ENCODE assay signal across 8 mouse cellular contexts in the genomic region with DNA sequence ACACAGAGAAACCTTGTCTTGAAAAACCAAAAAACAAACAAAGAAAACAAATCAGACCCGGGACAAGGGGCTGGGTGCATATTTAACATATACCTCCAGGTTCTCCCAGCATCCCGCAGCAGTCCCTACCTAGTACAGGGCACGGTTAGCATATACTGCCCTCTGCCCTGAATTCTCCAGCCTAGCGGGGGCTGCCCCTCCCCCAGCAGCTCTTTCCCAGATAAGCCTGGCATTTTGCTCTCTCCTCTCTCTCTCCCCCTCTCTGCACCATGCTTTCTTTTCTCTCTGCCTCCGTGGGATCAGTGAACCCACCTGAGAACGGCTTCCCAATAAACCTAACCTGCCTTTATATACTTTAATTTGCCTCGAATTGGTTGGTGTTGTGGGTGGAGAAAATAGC. TPM values are rescaled to one million over a fixed set of nuclear protein-coding genes. Genes with fewer than 3 reads are reported as not detected.
DNase-seq lines count a peak whose midpoint lies in the region; ATAC-seq lines count a peak whose summit lies in the region.
"Had no signal": no experiment of that assay in that cellular context is flagged by ENCODE, and none has a peak within 500 bp of the region (broad histone marks: within the 10 kb centered on the region; RNA-seq: fewer than 3 reads in every experiment).

No protein-coding gene starts in this region.

- no peaks in the 10 kb centered on the region for H3K9me3 ChIP-seq in hindbrain, embryonic 12.5 days (replicated peaks)
- H3K9me3 ChIP-seq in hindbrain, embryonic 14.5 days (ENCODE audit: control insufficient read depth, low read length), result no peaks in the 10 kb centered on the region
- H3K9me3 ChIP-seq in neural tube, embryonic 14.5 days (ENCODE audit: control insufficient read depth, low read length), result no peaks in the 10 kb centered on the region
- H3K9me3 ChIP-seq in intestine, embryonic 16.5 days (ENCODE audit: control insufficient read depth, low read length), result no peaks in the 10 kb centered on the region

- ATAC-seq in hindbrain, embryonic 12.5 days (ENCODE audit: low FRiP score), result no peak
- ATAC-seq in hindbrain, embryonic 14.5 days (ENCODE audit: low FRiP score), result no peak
- ATAC-seq in neural tube, embryonic 14.5 days (ENCODE audit: low read depth), result no peak
- ATAC-seq in intestine, embryonic 16.5 days, result no peak

- 50% methylated on average over 7 of the region's 7 CpGs for WGBS in hindbrain, embryonic 12.5 days
- 55% methylated on average over 7 of the region's 7 CpGs for WGBS in hindbrain, embryonic 14.5 days
- WGBS in neural tube, embryonic 14.5 days, result 52% methylated on average over 7 of the region's 7 CpGs
- WGBS in intestine, embryonic 16.5 days, result 33% methylated on average over 7 of the region's 7 CpGs

- no peak overlapping the region for H3K4me2 ChIP-seq in hindbrain, embryonic 12.5 days (replicated peaks)
- no peak overlapping the region for H3K4me2 ChIP-seq in hindbrain, embryonic 14.5 days (replicated peaks)
- H3K4me2 ChIP-seq in neural tube, embryonic 14.5 days (ENCODE audit: low read depth, low read length), result no peak overlapping the region
- no peak overlapping the region for H3K4me2 ChIP-seq in intestine, embryonic 16.5 days (ENCODE audit: low read depth, low read length)

- DNase-seq in hindbrain, embryonic 14.5 days (ENCODE audit: low spot score), result no peak
- DNase-seq in neural tube, embryonic 10.5 days (ENCODE audit: extremely low spot score, low spot score), result no peak
- DNase-seq in adipocyte (ENCODE audit: low spot score), result no peak
- DNase-seq in adrenal gland, adult 2 months, result no peak
- DNase-seq: cerebellum, postnatal 14 days had no signal

- peaks cover 12% of the 10 kb centered on the region for H3K4me1 ChIP-seq in hindbrain, embryonic 12.5 days
- H3K4me1 ChIP-seq in hindbrain, embryonic 14.5 days (replicated peaks; ENCODE audit: control insufficient read depth, insufficient read depth, low read length), result peaks cover 7% of the 10 kb centered on the region
- H3K4me1 ChIP-seq in neural tube, embryonic 14.5 days (ENCODE audit: control insufficient read depth, insufficient read depth, low read length), result peaks cover 7% of the 10 kb centered on the region
- peaks cover 39% of the 10 kb centered on the region for H3K4me1 ChIP-seq in intestine, embryonic 16.5 days (ENCODE audit: control insufficient read depth, insufficient read depth, low read length)

- H3K9ac ChIP-seq in hindbrain, embryonic 12.5 days, result peak overlapping the region; percentile 10; the same call in 1 of the 2 replicates
- H3K9ac ChIP-seq in hindbrain, embryonic 14.5 days, result no peak overlapping the region
- 0 out of 2 replicates have a peak overlapping the region, but pooled peaks have one; percentile 7 for H3K9ac ChIP-seq in neural tube, embryonic 14.5 days (replicated peaks; ENCODE audit: low read depth, low read length)
- H3K9ac ChIP-seq in intestine, embryonic 16.5 days (ENCODE audit: low read depth, low read length), result peak overlapping the region; percentile 51; the same call in 1 of the 2 replicates

- H3K36me3 ChIP-seq in hindbrain, embryonic 12.5 days, result no peaks in the 10 kb centered on the region
- H3K36me3 ChIP-seq in hindbrain, embryonic 14.5 days (replicated peaks; ENCODE audit: control insufficient read depth, insufficient read depth), result no peaks in the 10 kb centered on the region
- no peaks in the 10 kb centered on the region for H3K36me3 ChIP-seq in neural tube, embryonic 14.5 days (ENCODE audit: control insufficient read depth, insufficient read depth, low read length)
- no peaks in the 10 kb centered on the region for H3K36me3 ChIP-seq in intestine, embryonic 16.5 days (ENCODE audit: control insufficient read depth, insufficient read depth, low read length)

- H3K27me3 ChIP-seq in hindbrain, embryonic 12.5 days, result no peaks in the 10 kb centered on the region
- H3K27me3 ChIP-seq in hindbrain, embryonic 14.5 days (ENCODE audit: control insufficient read depth, insufficient read depth, low read length), result no peaks in the 10 kb centered on the region
- no peaks in the 10 kb centered on the region for H3K27me3 ChIP-seq in neural tube, embryonic 14.5 days (ENCODE audit: control insufficient read depth, insufficient read depth, low read length)
- H3K27me3 ChIP-seq in intestine, embryonic 16.5 days (replicated peaks; ENCODE audit: control insufficient read depth, insufficient read depth, low read length), result no peaks in the 10 kb centered on the region

- no peak overlapping the region for H3K4me3 ChIP-seq in hindbrain, embryonic 12.5 days
- H3K4me3 ChIP-seq in hindbrain, embryonic 14.5 days (replicated peaks; ENCODE audit: low read length), result no peak overlapping the region
- no peak overlapping the region for H3K4me3 ChIP-seq in neural tube, embryonic 14.5 days (ENCODE audit: low read depth, low read length)
- H3K4me3 ChIP-seq in intestine, embryonic 16.5 days (ENCODE audit: low read length), result no peak overlapping the region

- no peak overlapping the region for H3K27ac ChIP-seq in hindbrain, embryonic 12.5 days
- no peak overlapping the region for H3K27ac ChIP-seq in hindbrain, embryonic 14.5 days
- H3K27ac ChIP-seq in neural tube, embryonic 14.5 days (ENCODE audit: low read depth, low read length), result no peak overlapping the region
- peak overlapping the region; percentile 83 for H3K27ac ChIP-seq in intestine, embryonic 16.5 days (ENCODE audit: low read length)

RNA-seq across cellular contexts. Expression of gene Bsg, which starts 3.6 kb away (rescaled TPM):
- 658 and 661 TPM in 2 replicates for polyA plus RNA-seq in hindbrain, embryonic 12.5 days (2016; fragmentation: Nextera tagmentation; extraction: Ambion mirVana)
- 930 and 976 TPM in 2 replicates for polyA plus RNA-seq in hindbrain, embryonic 14.5 days (2014; fragmentation: Nextera tagmentation; extraction: Ambion mirVana)
- polyA plus RNA-seq in neural tube, embryonic 14.5 days (2014; fragmentation: Nextera tagmentation; extraction: Ambion mirVana), result 800 and 802 TPM in 2 replicates
- polyA plus RNA-seq in intestine, embryonic 16.5 days (2015; fragmentation: Nextera tagmentation; extraction: Ambion mirVana), result 1,158 and 1,189 TPM in 2 replicates
- total RNA-seq in adrenal gland, adult 2 months (2021), result 100 to 1,000 TPM; 588 to 674 TPM
- 314 and 321 TPM in 2 replicates for polyA plus RNA-seq in adrenal gland, adult 2 months (2012; rRNA removed)

RNA-seq across cellular contexts. Expression of gene Gzmm, which starts 11.9 kb away (rescaled TPM):
- 1.2 and 1.3 TPM in 2 replicates for polyA plus RNA-seq in hindbrain, embryonic 12.5 days (2016; fragmentation: Nextera tagmentation; extraction: Ambion mirVana)
- 1.5 and 1.8 TPM in 2 replicates for polyA plus RNA-seq in hindbrain, embryonic 14.5 days (2014; fragmentation: Nextera tagmentation; extraction: Ambion mirVana)
- 1.1 and 1.3 TPM in 2 replicates for polyA plus RNA-seq in neural tube, embryonic 14.5 days (2014; fragmentation: Nextera tagmentation; extraction: Ambion mirVana)
- polyA plus RNA-seq in intestine, embryonic 16.5 days (2015; fragmentation: Nextera tagmentation; extraction: Ambion mirVana), result 0.21 and 0.56 TPM in 2 replicates
- 1 to 10 TPM; 1.0 to 2.2 TPM for total RNA-seq in adrenal gland, adult 2 months (2021)
- 0.52 and 0.55 TPM in 2 replicates for polyA plus RNA-seq in adrenal gland, adult 2 months (2012; rRNA removed)

RNA-seq across cellular contexts. Expression of gene Hcn2, which starts 15.8 kb away (rescaled TPM):
- polyA plus RNA-seq in hindbrain, embryonic 12.5 days (2016; fragmentation: Nextera tagmentation; extraction: Ambion mirVana), result 0.45 and 0.48 TPM in 2 replicates
- polyA plus RNA-seq in hindbrain, embryonic 14.5 days (2014; fragmentation: Nextera tagmentation; extraction: Ambion mirVana), result 2.9 and 4.3 TPM in 2 replicates
- polyA plus RNA-seq in neural tube, embryonic 14.5 days (2014; fragmentation: Nextera tagmentation; extraction: Ambion mirVana), result 2.7 and 3.7 TPM in 2 replicates
- 0.04 TPM in 1 of 2 replicates, not detected in the other for polyA plus RNA-seq in intestine, embryonic 16.5 days (2015; fragmentation: Nextera tagmentation; extraction: Ambion mirVana)
- total RNA-seq in adrenal gland, adult 2 months (2021), result 1 to 10 TPM; 5.9 to 6.0 TPM
- polyA plus RNA-seq in adrenal gland, adult 2 months (2012; rRNA removed), result 20.2 and 27.8 TPM in 2 replicates

RNA-seq across cellular contexts. Expression of gene Cdc34, which starts 18.7 kb away (rescaled TPM):
- polyA plus RNA-seq in hindbrain, embryonic 12.5 days (2016; fragmentation: Nextera tagmentation; extraction: Ambion mirVana), result 121 and 124 TPM in 2 replicates
- polyA plus RNA-seq in hindbrain, embryonic 14.5 days (2014; fragmentation: Nextera tagmentation; extraction: Ambion mirVana), result 78.9 and 81.8 TPM in 2 replicates
- 69.7 and 74.6 TPM in 2 replicates for polyA plus RNA-seq in neural tube, embryonic 14.5 days (2014; fragmentation: Nextera tagmentation; extraction: Ambion mirVana)
- 120 and 128 TPM in 2 replicates for polyA plus RNA-seq in intestine, embryonic 16.5 days (2015; fragmentation: Nextera tagmentation; extraction: Ambion mirVana)
- total RNA-seq in adrenal gland, adult 2 months (2021), result 100 to 1,000 TPM in 1 of 2 experiments, 10 to 100 TPM in 1; 87.7 to 122 TPM
- polyA plus RNA-seq in adrenal gland, adult 2 months (2012; rRNA removed), result 174 and 205 TPM in 2 replicates

RNA-seq across cellular contexts. Expression of gene Tpgs1, which starts 31.5 kb away (rescaled TPM):
- polyA plus RNA-seq in hindbrain, embryonic 12.5 days (2016; fragmentation: Nextera tagmentation; extraction: Ambion mirVana), result 68.1 and 69.4 TPM in 2 replicates
- 107 and 108 TPM in 2 replicates for polyA plus RNA-seq in hindbrain, embryonic 14.5 days (2014; fragmentation: Nextera tagmentation; extraction: Ambion mirVana)
- polyA plus RNA-seq in neural tube, embryonic 14.5 days (2014; fragmentation: Nextera tagmentation; extraction: Ambion mirVana), result 104 and 118 TPM in 2 replicates
- 56.8 and 64.4 TPM in 2 replicates for polyA plus RNA-seq in intestine, embryonic 16.5 days (2015; fragmentation: Nextera tagmentation; extraction: Ambion mirVana)
- total RNA-seq in adrenal gland, adult 2 months (2021), result 10 to 100 TPM; 29.5 to 40.7 TPM
- polyA plus RNA-seq in adrenal gland, adult 2 months (2012; rRNA removed), result 147 and 149 TPM in 2 replicates
